Mouse (Mus musculus): Measurements from ENCODE around the gene Spata3. TPM values are rescaled to one million over a fixed set of nuclear protein-coding genes. Genes with fewer than 3 reads are reported as not detected.
"Not testable (repeated sequence)": the region's sequence is repeated elsewhere in the genome, so short reads cannot be mapped to it uniquely, and the experiment has no call there.

Spata3 gene
- polyA plus RNA-seq, 1 experiment from 2014 or later, result not detected

- ATAC-seq (ENCODE audit: insufficient read depth) (no peak), DNase-seq (no peak)
- H3K9ac ChIP-seq, result no peak overlapping the region
- no peaks in the 10 kb centered on the region for H3K4me1 ChIP-seq (ENCODE audit: insufficient read depth)
- no peak overlapping the region for H3K27ac ChIP-seq (ENCODE audit: low read depth)
- H3K36me3 ChIP-seq (ENCODE audit: insufficient read depth), result no peaks in the 10 kb centered on the region
- H3K4me2 ChIP-seq, result no peak overlapping the region
- no peak overlapping the region for H3K4me3 ChIP-seq (ENCODE audit: low read depth, low read length)
- WGBS, result 76% methylated on average over 18 of the region's 18 CpGs
- TF ChIP-seq CTCF (IDR thresholded peaks at IDR 0.05; ENCODE audit: low read depth), result no peak
- H3K9me3 ChIP-seq (ENCODE audit: low read depth, low read length), result no peaks in the 10 kb centered on the region
- H3K27me3 ChIP-seq (ENCODE audit: insufficient read depth, low read length), result no peaks in the 10 kb centered on the region
Observed at GRCm38 (mm10) chr1:85999853-86000570, 16.6 kb upstream of the Spata3 start.

DNA sequence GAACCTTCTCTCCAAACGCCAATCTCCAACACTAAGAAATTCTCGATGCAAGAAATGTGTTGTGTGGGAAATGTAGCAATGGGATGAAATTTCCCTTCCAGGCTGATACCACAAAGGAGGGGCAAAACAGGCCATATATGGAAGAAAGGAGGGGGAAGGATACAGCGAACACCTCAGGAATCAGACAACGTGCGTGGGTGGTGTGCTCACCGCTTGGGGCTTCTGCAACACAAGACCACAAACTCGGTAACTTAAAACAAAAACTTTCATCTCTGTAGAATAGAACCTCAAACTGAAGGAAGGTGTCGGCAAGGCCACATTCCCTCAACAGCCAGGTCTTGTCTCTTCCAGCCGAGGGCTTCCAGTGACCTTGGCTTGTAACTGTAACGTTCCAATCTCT lies 11.1 kb upstream of the Spata3 start:
- WGBS, result 83% methylated on average over 10 of the region's 10 CpGs
- Histone ChIP-seq H3K4me2 (no peak overlapping the region), H3K4me3 (ENCODE audit: low read depth, low read length) (no peak overlapping the region), H3K9ac (no peak overlapping the region), H3K9me3 (ENCODE audit: low read depth, low read length) (no peaks in the 10 kb centered on the region), H3K27me3 (ENCODE audit: insufficient read depth, low read length) (no peaks in the 10 kb centered on the region), H3K4me1 (ENCODE audit: insufficient read depth) (no peaks in the 10 kb centered on the region), H3K27ac (ENCODE audit: low read depth) (no peak overlapping the region), H3K36me3 (ENCODE audit: insufficient read depth) (no peaks in the 10 kb centered on the region)
- DNase-seq, result no peak
- TF ChIP-seq CTCF (IDR thresholded peaks at IDR 0.05; ENCODE audit: low read depth), result no peak
- ATAC-seq (ENCODE audit: insufficient read depth), result no peak

GRCm38 (mm10) chr1:86006040-86006439 lies 10.6 kb upstream of the Spata3 start:
- Histone ChIP-seq H3K4me1 (ENCODE audit: insufficient read depth) (no peaks in the 10 kb centered on the region), H3K27me3 (ENCODE audit: insufficient read depth, low read length) (no peaks in the 10 kb centered on the region), H3K27ac (ENCODE audit: low read depth) (no peak overlapping the region), H3K9ac (no peak overlapping the region), H3K36me3 (ENCODE audit: insufficient read depth) (no peaks in the 10 kb centered on the region), H3K4me3 (ENCODE audit: low read depth, low read length) (no peak overlapping the region), H3K4me2 (no peak overlapping the region), H3K9me3 (ENCODE audit: low read depth, low read length) (no peaks in the 10 kb centered on the region)
- 91% methylated on average over 6 of the region's 6 CpGs for WGBS
- TF ChIP-seq CTCF (IDR thresholded peaks at IDR 0.05; ENCODE audit: low read depth), result no peak
- no peak for DNase-seq
- no peak for ATAC-seq (ENCODE audit: insufficient read depth)

DNA sequence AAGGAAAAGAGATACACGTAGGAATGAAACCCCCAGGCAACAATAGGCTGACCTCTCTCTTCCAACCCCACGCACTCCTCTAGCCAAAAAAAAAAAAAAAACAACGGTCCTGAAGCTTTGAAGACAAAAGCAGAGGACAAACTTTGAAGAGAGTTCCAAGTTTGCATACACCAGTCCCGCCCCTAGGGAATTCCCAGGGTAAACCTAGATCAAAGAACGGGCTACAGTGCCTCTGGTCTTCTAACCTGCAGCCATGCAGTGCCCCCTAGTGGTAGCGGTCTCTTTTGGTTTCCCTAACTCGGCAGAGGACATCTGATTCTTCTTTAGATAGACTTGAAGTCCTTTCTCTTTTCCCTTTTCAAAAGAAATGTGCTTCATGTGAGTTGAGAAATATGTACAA lies 8.8 kb upstream of the Spata3 start:
- Histone ChIP-seq H3K36me3 (ENCODE audit: insufficient read depth) (no peaks in the 10 kb centered on the region), H3K9me3 (ENCODE audit: low read depth, low read length) (no peaks in the 10 kb centered on the region), H3K4me2 (peak overlapping the region; percentile 39; the same call in 1 of the 2 replicates), H3K4me3 (ENCODE audit: low read depth, low read length) (no peak overlapping the region), H3K27me3 (ENCODE audit: insufficient read depth, low read length) (no peaks in the 10 kb centered on the region), H3K9ac (no peak overlapping the region), H3K4me1 (ENCODE audit: insufficient read depth) (no peaks in the 10 kb centered on the region), H3K27ac (ENCODE audit: low read depth) (no peak overlapping the region)
- ATAC-seq (ENCODE audit: insufficient read depth) (peak; percentile 82; the same call in 1 of the 2 replicates), DNase-seq (peak; percentile 97)
- 3% methylated on average over 7 of the region's 7 CpGs for WGBS
- TF ChIP-seq CTCF (IDR thresholded peaks at IDR 0.05; ENCODE audit: low read depth), result peak; percentile 94

GRCm38 (mm10) chr1:86015758-86016157 lies 858 bp upstream of the Spata3 start:
- DNase-seq; H3K4me1 ChIP-seq (ENCODE audit: insufficient read depth): not testable (repeated sequence)
- 93% methylated on average over 9 of the region's 9 CpGs for WGBS

DNA sequence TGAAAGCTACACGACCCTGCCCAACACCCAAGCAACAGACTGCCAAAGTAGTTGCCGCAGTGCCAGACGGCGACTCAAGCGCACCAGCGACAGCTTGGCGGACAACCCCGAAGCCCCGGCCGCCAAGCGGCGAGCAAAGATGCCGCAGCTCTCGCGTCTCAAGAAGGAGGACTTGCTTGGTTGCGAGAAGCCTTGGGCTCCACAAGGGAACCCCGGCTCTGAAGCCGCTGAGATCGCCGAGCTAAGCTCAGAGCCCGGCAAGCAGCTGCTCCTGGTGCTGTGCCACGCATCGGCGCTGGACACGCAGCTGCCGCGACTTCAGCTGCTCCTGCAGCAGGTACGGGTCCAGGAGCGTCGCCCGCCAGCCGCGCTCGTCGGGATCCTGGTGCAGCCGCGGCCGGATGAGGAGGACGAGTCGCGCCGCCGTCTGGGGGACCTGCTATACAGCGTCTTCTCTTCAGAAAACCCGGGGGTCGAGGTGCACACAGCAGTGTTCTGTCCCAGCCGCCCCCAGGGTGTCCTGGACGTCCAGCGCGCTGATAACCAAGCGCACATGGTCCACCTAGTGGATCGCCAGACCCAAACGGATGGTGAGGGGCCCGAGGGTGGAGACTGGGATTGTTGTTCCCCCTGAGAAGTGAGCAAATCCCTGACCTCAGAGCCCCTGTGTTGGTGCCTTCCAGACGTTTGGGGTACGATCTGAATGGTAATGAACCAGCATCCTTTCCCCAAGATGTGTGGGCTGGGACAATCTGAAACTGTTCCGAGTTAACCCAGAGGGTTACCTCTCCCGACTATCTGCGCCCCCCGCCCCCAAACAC lies 1.8 kb downstream of the Spata3 start:
- peak; percentile 64 for TF ChIP-seq CTCF (IDR thresholded peaks at IDR 0.05; ENCODE audit: low read depth)
- DNase-seq (peak; percentile 81), ATAC-seq (ENCODE audit: insufficient read depth) (peak; percentile 74)
- H3K4me1 ChIP-seq (ENCODE audit: insufficient read depth), result no peaks in the 10 kb centered on the region
- H3K4me3 ChIP-seq (ENCODE audit: low read depth, low read length), result peak overlapping the region; percentile 47
- no peaks in the 10 kb centered on the region for H3K36me3 ChIP-seq (ENCODE audit: insufficient read depth)
- WGBS, result 3% methylated on average over 60 of the region's 60 CpGs
- H3K4me2 ChIP-seq, result peak overlapping the region; percentile 91
- peak overlapping the region; percentile 42 for H3K9ac ChIP-seq
- no peak overlapping the region for H3K27ac ChIP-seq (ENCODE audit: low read depth)
- H3K9me3 ChIP-seq (ENCODE audit: low read depth, low read length), result no peaks in the 10 kb centered on the region
- H3K27me3 ChIP-seq (ENCODE audit: insufficient read depth, low read length), result peaks cover 23% of the 10 kb centered on the region

More at GRCm38 (mm10) chr1:86015758-86016157, 858 bp upstream of the Spata3 start:
- not testable (repeated sequence) for H3K4me2 ChIP-seq; H3K27ac ChIP-seq (ENCODE audit: low read depth); H3K9me3 ChIP-seq (ENCODE audit: low read depth, low read length); H3K4me3 ChIP-seq (ENCODE audit: low read depth, low read length); H3K9ac ChIP-seq; H3K36me3 ChIP-seq (ENCODE audit: insufficient read depth); ATAC-seq (ENCODE audit: insufficient read depth)
- peaks cover 23% of the 10 kb centered on the region for H3K27me3 ChIP-seq (ENCODE audit: insufficient read depth, low read length)

DNA sequence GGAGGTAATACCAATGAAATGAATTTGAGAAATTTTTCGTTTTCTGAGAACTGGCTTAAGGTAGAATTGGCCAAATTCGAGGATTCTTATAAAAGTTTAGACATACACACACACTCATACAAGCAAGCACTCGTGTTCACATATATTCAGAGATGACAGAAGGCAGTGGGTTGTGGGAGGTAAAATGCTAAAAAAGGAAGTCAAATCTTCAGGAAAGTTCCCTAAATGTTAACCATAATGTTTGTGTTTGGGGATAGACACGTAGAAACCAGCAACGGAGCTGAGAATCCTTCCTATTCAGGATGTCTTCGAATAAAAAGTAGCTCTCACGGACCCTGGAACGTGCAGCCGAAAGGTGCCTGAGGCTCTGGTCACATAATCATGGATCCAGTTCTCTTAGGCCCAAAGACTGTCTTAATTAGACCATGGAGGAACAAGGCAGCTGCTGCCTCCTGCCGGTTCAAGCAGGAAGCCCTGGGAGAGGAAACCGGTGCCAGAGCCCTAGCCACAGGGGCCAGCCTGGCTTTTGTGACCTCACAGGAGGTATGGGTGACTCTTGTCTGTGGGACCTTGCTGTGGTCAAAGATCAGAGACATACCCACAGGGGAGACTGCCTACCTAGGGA lies 4.9 kb downstream of the Spata3 start:
- H3K4me2 ChIP-seq, result no peak overlapping the region
- no peaks in the 10 kb centered on the region for H3K4me1 ChIP-seq (ENCODE audit: insufficient read depth)
- WGBS, result 66% methylated on average over 11 of the region's 11 CpGs
- no peak overlapping the region for H3K4me3 ChIP-seq (ENCODE audit: low read depth, low read length)
- H3K9ac ChIP-seq, result no peak overlapping the region
- peaks cover 23% of the 10 kb centered on the region for H3K27me3 ChIP-seq (ENCODE audit: insufficient read depth, low read length)
- ATAC-seq (ENCODE audit: insufficient read depth) (no peak), DNase-seq (no peak)
- TF ChIP-seq CTCF (IDR thresholded peaks at IDR 0.05; ENCODE audit: low read depth), result 0 out of 2 replicates have a peak, but pooled peaks have one; percentile 27
- H3K36me3 ChIP-seq (ENCODE audit: insufficient read depth), result no peaks in the 10 kb centered on the region
- no peaks in the 10 kb centered on the region for H3K9me3 ChIP-seq (ENCODE audit: low read depth, low read length)
- no peak overlapping the region for H3K27ac ChIP-seq (ENCODE audit: low read depth)

Data from lung, embryonic 14.5 days (tissue).